Mouse (Mus musculus): Measurements from ENCODE around the gene Rundc3b. TPM values are rescaled to one million over a fixed set of nuclear protein-coding genes. Genes with fewer than 3 reads are reported as not detected.
A peak's percentile ranks its signal among the peaks of the same experiment; 100 is the strongest.

The Rundc3b gene
- 10 to 100 TPM; 33.8 to 39.3 (median 37.0) TPM for total RNA-seq (2022)

GRCm38 (mm10) chr5:8622596-8623231 lies at the start of gene Rundc3b:
Rundc3b (minus strand) TSS chr5:8622952.
- peak; percentile 64 to 95 for DNase-seq (ENCODE audit: low spot score in 2 of 2)

GRCm38 (mm10) chr5:8669606-8670005 lies 46.9 kb upstream of the Rundc3b start:
- DNase-seq (ENCODE audit: low spot score in 2 of 2) = no peak

GRCm38 (mm10) chr5:8667758-8668474 lies 45.2 kb upstream of the Rundc3b start:
- DNase-seq (ENCODE audit: low spot score in 2 of 2) = no peak

- DNase-seq (ENCODE audit: low spot score in 2 of 2) = no peak
Measured at GRCm38 (mm10) chr5:8664678-8665077, 41.9 kb upstream of the Rundc3b start.

- no peak for DNase-seq (ENCODE audit: low spot score in 2 of 2)
Measured at GRCm38 (mm10) chr5:8660738-8661151, 38.0 kb upstream of the Rundc3b start.

- peak; percentile 1 to 5 for DNase-seq (ENCODE audit: low spot score in 2 of 2)
Measured at GRCm38 (mm10) chr5:8659911-8660737, 37.4 kb upstream of the Rundc3b start, which contains the start of gene Abcb1a. Abcb1a (plus strand) TSS chr5:8660077.

GRCm38 (mm10) chr5:8652085-8652484 lies 29.3 kb upstream of the Rundc3b start:
- no peak for DNase-seq (ENCODE audit: low spot score in 2 of 2)

- no peak for DNase-seq (ENCODE audit: low spot score in 2 of 2)
Measured at GRCm38 (mm10) chr5:8648774-8649173, 26.0 kb upstream of the Rundc3b start.

- no peak for DNase-seq (ENCODE audit: low spot score in 2 of 2)
Measured at GRCm38 (mm10) chr5:8648300-8648699, 25.5 kb upstream of the Rundc3b start.

- DNase-seq (ENCODE audit: low spot score in 2 of 2) = no peak
Measured at GRCm38 (mm10) chr5:8634489-8634975, 11.8 kb upstream of the Rundc3b start.

- DNase-seq (ENCODE audit: low spot score in 2 of 2) = no peak
Measured at GRCm38 (mm10) chr5:8632901-8633300, 10.1 kb upstream of the Rundc3b start.

GRCm38 (mm10) chr5:8622071-8622595 lies 619 bp downstream of the Rundc3b start:
- peak; percentile 51 to 70 for DNase-seq (ENCODE audit: low spot score in 2 of 2)

GRCm38 (mm10) chr5:8571118-8571517 lies 51.6 kb downstream of the Rundc3b start:
- DNase-seq (ENCODE audit: low spot score in 2 of 2) = no peak

- no peak for DNase-seq (ENCODE audit: low spot score in 2 of 2)
Measured at GRCm38 (mm10) chr5:8566867-8567266, 55.9 kb downstream of the Rundc3b start.

- DNase-seq (ENCODE audit: low spot score in 2 of 2) = no peak
Measured at GRCm38 (mm10) chr5:8544512-8544911, 78.2 kb downstream of the Rundc3b start.

GRCm38 (mm10) chr5:8542631-8543207 lies 80.0 kb downstream of the Rundc3b start:
- DNase-seq (ENCODE audit: low spot score in 2 of 2) = no peak

GRCm38 (mm10) chr5:8541120-8542117 lies 81.3 kb downstream of the Rundc3b start:
- no peak for DNase-seq (ENCODE audit: low spot score in 2 of 2)

GRCm38 (mm10) chr5:8519006-8519405 lies 103.7 kb downstream of the Rundc3b start:
- DNase-seq (ENCODE audit: low spot score in 2 of 2) = no peak

- DNase-seq (ENCODE audit: low spot score in 2 of 2) = no peak
Measured at GRCm38 (mm10) chr5:8491778-8492177, 131.0 kb downstream of the Rundc3b start.

Data from left cerebral cortex, adult 8-10 months (tissue).